Mouse (Mus musculus) limb, embryonic 15.5 days (tissue): ENCODE measurements around the gene Gchfr. TPM values are rescaled to one million over a fixed set of nuclear protein-coding genes. Genes with fewer than 3 reads are reported as not detected.

Source experiments
- ATAC-seq: fragments of 200-750 bp; cut with Nextera tagmentation; 2 replicates; pipeline ENCODE4 v1.8.0; 2017; ENCODE audit warnings: low read depth, moderate TSS enrichment; ENCODE audit not compliant: insufficient number of reproducible peaks, low FRiP score, low TSS enrichment
- H3K27ac ChIP-seq: fragments of 300-500 bp; sonication (generic); 2 replicates; pipeline ENCODE4 v1.5.1; 2015; ENCODE audit warnings: moderate library complexity, mild to moderate bottlenecking, inconsistent platforms
- H3K27me3 ChIP-seq: fragments of 300-500 bp; sonication (generic); 2 replicates; pipeline ENCODE4 v1.6.1; 2015; ENCODE audit warnings: inconsistent platforms
- H3K36me3 ChIP-seq: fragments of 300-500 bp; sonication (generic); 2 replicates; pipeline ENCODE4 v1.6.1; 2015; ENCODE audit warnings: inconsistent platforms
- H3K4me1 ChIP-seq: fragments of 300-500 bp; sonication (generic); 2 replicates; pipeline ENCODE4 v1.6.1; 2015; ENCODE audit warnings: inconsistent platforms
- H3K4me2 ChIP-seq: fragments of 300-500 bp; sonication (generic); 2 replicates; pipeline ENCODE4 v1.6.1; 2015; ENCODE audit warnings: mild to moderate bottlenecking, inconsistent platforms
- H3K4me3 ChIP-seq: fragments of 300-500 bp; sonication (generic); 2 replicates; pipeline ENCODE4 v1.5.1; 2015; ENCODE audit warnings: mild to moderate bottlenecking, inconsistent platforms
- H3K9ac ChIP-seq: fragments of 300-500 bp; sonication (generic); 2 replicates; pipeline ENCODE4 v1.6.1; 2015; ENCODE audit warnings: inconsistent platforms
- H3K9me3 ChIP-seq: fragments of 300-500 bp; sonication (generic); 2 replicates; pipeline ENCODE4 v1.6.1; 2016; ENCODE audit warnings: inconsistent platforms
- WGBS: fragments of 180-500 bp; shearing (Covaris S2); methylation state at CpG from one replicate; pipeline ENCODE4 v1.1.7; 2015; 5-methylcytosine and 5-hydroxymethylcytosine counted together
- polyA plus RNA-seq: library from polyadenylated mRNA; unstranded; fragments of >200 nt; fragmentation: Nextera tagmentation; extraction: Ambion mirVana; gene quantifications from 2 replicates; pipeline ENCODE4 v1.2.1, GENCODE M21; 2015

The Gchfr gene
- polyA plus RNA-seq, 1 experiment from 2014 or later: 17.8 TPM

DNA sequence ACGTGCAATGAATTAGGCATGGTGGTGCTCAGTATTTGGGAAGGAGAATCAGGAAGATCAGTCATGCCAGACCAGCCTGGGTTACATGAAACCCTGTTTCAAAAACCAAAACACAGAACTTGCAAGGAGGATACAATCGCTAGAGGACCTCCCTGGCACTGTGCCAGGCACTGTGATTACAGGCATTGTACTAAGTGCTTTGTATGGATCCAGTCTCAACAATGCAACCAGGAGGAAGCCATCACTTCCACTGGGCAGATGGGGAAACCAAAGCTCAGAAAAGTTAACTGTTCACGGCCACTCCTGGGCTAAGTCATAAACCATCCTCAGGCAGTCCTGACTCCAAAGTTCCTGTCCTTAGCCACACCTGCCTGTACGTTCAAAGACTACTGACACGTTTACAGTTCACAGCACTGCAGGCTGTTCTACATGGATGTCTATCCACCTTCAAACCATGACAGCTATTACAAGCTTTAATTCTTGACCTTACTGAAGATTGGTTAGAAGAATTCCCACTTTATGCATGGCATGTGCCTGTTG, 35.4 kb downstream of the Gchfr start:
- H3K4me2 ChIP-seq: no peak overlapping the region
- no peak overlapping the region for H3K4me3 ChIP-seq
- no peaks in the 10 kb centered on the region for H3K36me3 ChIP-seq
- H3K9me3 ChIP-seq: no peaks in the 10 kb centered on the region
- no peak overlapping the region for H3K9ac ChIP-seq
- WGBS: 47% methylated on average over 5 of the region's 5 CpGs
- ATAC-seq: no peak
- no peaks in the 10 kb centered on the region for H3K27me3 ChIP-seq
- peak overlapping the region; percentile 57 for H3K27ac ChIP-seq
- peaks cover 17% of the 10 kb centered on the region for H3K4me1 ChIP-seq

DNA sequence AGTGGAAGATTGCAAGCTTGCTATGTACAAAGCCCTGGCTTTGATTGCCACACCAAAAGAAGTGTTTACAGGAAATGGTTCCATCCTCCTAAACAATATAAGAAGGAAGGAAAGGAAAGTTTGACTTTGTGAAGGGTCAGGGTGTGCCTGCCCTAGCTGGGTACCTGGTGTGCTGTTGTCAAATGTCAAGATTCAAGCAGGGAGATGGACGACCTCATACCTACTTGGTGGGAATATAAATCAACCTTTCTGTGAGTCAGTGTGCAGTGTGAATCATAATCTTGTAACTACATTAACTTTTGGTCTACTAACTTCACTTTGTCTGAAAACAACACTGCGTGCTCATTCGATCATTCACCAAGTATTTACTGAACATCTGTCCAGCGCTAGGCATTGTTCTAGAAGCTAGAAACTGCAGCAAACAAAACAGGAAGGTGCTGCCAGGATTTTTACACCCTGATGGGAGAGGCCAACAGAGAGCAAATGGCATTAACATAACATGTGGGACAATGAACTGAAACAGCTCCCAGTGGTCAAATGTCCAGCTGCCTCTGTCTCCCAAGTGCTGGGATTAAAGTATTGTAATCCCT, 36.4 kb downstream of the Gchfr start:
- no peak overlapping the region for H3K4me2 ChIP-seq
- no peak overlapping the region for H3K4me3 ChIP-seq
- peaks cover 10% of the 10 kb centered on the region for H3K4me1 ChIP-seq
- H3K27ac ChIP-seq: no peak overlapping the region
- no peak for ATAC-seq
- no peak overlapping the region for H3K9ac ChIP-seq
- H3K36me3 ChIP-seq: no peaks in the 10 kb centered on the region
- 65% methylated on average over 4 of the region's 4 CpGs for WGBS
- H3K27me3 ChIP-seq: no peaks in the 10 kb centered on the region
- no peaks in the 10 kb centered on the region for H3K9me3 ChIP-seq

DNA sequence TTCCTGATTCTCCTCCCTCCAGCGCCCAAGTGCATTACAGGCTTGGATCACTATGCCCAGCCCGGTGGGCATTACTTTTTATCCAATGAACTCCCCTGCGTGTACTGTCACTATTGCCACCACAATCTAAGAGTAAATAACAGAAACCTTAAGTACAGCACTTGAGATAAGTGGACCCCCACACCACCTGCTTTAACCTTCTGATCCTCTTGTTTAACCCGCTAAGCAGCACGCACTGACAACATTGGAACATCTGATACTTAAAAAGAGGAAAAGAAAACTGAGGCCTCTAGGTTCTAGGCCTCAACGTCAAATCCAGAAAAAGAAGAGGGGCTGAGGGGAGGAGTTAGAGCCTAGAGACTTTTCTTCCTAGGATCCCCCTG, 40.4 kb downstream of the Gchfr start:
- WGBS: 18% methylated on average over 6 of the region's 6 CpGs

DNA sequence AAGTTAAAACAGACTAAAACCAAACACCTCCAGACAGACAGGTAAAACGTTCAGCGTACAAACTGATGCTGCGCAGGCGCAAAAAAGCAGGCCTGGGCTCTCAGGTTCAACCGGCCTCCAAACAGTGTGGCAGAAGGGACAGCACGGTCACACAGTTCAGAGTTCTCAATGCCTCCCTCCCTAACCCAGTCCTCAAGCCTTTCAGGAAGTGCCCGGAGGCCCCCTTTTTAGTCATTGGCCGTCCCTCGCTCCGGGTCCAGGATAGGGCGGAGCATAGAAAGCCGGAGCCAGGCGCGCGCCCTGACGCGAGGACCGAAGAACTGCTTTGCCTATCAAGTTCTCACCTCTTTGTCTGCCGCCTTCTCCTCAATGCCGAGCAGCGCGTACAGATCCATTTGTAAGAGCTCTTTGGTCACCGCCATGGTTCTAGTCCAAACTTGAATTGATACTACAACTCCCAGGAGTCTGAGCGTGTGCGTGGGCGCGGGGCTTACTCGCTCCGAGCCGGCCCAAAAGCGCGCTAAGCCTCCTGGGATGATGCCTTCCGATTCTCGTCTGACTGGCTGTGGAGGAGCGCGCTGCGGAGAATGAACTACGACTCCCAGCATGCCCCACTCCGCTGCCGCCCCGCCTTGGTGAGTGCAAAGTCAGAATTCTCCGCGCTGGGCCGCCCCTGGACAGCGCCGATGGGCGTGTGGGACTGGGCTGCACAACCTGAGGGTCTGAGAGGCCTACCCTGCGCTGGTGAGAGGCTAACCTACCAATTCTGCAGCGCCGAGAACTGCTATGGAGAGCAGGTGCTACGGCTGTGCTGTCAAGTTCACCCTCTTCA, 41.0 kb downstream of the Gchfr start, which contains the start of the genes Zfyve19 and Dnajc17:
Gene Zfyve19, plus strand, starts transcription at position 274 of the 832 bp plus-strand sequence.
Gene Dnajc17, minus strand, starts transcription at position 452 of the 832 bp plus-strand sequence.
- Histone ChIP-seq H3K27me3 (no peaks in the 10 kb centered on the region), H3K4me3 (peak within 1 kb of the TSS; percentile 81), H3K9ac (peak within 1 kb of the TSS; percentile 76), H3K36me3 (peaks cover 31% of the 10 kb centered on the region), H3K4me1 (peaks cover 12% of the 10 kb centered on the region), H3K27ac (peak within 1 kb of the TSS; percentile 93), H3K4me2 (peak within 1 kb of the TSS; percentile 62), H3K9me3 (no peaks in the 10 kb centered on the region)
- whole genome bisulfite sequencing: under 1% methylated on average over 51 of the region's 51 CpGs
- peak; percentile 97 for ATAC-seq

More for the DNA sequence above, 40.4 kb downstream of the Gchfr start:
- H3K9ac ChIP-seq: peak overlapping the region; percentile 48
- peak overlapping the region; percentile 81 for H3K4me3 ChIP-seq
- peak overlapping the region; percentile 93 for H3K27ac ChIP-seq
- no peak for ATAC-seq
- H3K4me1 ChIP-seq: peaks cover 12% of the 10 kb centered on the region
- no peaks in the 10 kb centered on the region for H3K9me3 ChIP-seq
- H3K4me2 ChIP-seq: peak overlapping the region; percentile 62
- no peaks in the 10 kb centered on the region for H3K27me3 ChIP-seq
- H3K36me3 ChIP-seq: peaks cover 27% of the 10 kb centered on the region

DNA sequence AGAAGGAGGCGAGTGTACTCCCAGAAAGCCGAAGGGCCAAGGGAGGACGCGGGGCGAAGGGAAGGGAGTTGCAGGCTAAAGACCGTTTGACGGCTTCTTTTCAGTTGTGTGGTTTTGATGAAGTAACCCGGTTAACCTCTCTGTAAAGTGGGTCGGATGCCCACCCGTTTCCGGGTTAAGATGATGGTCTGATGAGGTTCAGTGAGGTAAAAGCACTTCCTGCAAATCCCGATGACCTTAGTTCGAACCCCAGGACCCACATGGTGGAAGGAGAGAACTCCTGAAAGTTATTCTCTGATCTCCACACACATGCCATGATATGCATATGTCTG, 41.6 kb downstream of the Gchfr start:
- Histone ChIP-seq H3K27me3 (no peaks in the 10 kb centered on the region), H3K4me2 (peak overlapping the region; percentile 62), H3K4me3 (peak overlapping the region; percentile 81), H3K27ac (peak overlapping the region; percentile 63; the same call in 1 of the 2 replicates), H3K9me3 (no peaks in the 10 kb centered on the region), H3K9ac (peak overlapping the region; percentile 76), H3K4me1 (peaks cover 12% of the 10 kb centered on the region), H3K36me3 (peaks cover 34% of the 10 kb centered on the region)
- under 1% methylated on average over 13 of the region's 13 CpGs for WGBS
- no peak for ATAC-seq

Other genes starting within 250 kb of the Gchfr start
- gene Chst14, start 241.3 kb upstream of the Gchfr start, polyA plus RNA-seq: 41.2 and 47.0 TPM in 2 replicates
- 24.1 and 26.8 TPM in 2 replicates for gene Ccdc32, start 138.4 kb upstream of the Gchfr start, polyA plus RNA-seq
- gene Rpusd2, start 133.0 kb upstream of the Gchfr start, polyA plus RNA-seq: 2.8 and 4.1 TPM in 2 replicates
- 39.1 and 42.0 TPM in 2 replicates for gene Knl1, start 120.7 kb upstream of the Gchfr start, polyA plus RNA-seq
- gene Rad51, start 55.0 kb upstream of the Gchfr start, polyA plus RNA-seq: 34.1 and 34.9 TPM in 2 replicates
- gene Rmdn3, start 10.7 kb upstream of the Gchfr start, polyA plus RNA-seq: 43.8 and 45.0 TPM in 2 replicates
- 4.7 and 5.3 TPM in 2 replicates for gene Gm14137, start 6.7 kb downstream of the Gchfr start, polyA plus RNA-seq
- gene Zfyve19, start 40.8 kb downstream of the Gchfr start, polyA plus RNA-seq: 52.7 and 57.9 TPM in 2 replicates
- gene Dnajc17, start 41.0 kb downstream of the Gchfr start, polyA plus RNA-seq: 18.5 and 23.1 TPM in 2 replicates
- gene Ppp1r14d, start 62.1 kb downstream of the Gchfr start, polyA plus RNA-seq: 0.24 TPM in 1 of 2 replicates, not detected in the other
- 27.6 and 30.9 TPM in 2 replicates for gene Spint1, start 69.6 kb downstream of the Gchfr start, polyA plus RNA-seq
- gene Rhov, start 103.5 kb downstream of the Gchfr start, polyA plus RNA-seq: 36.8 and 38.6 TPM in 2 replicates
- 17.6 and 19.5 TPM in 2 replicates for gene Vps18, start 121.0 kb downstream of the Gchfr start, polyA plus RNA-seq
- gene Dll4, start 158.0 kb downstream of the Gchfr start, polyA plus RNA-seq: 6.7 and 7.3 TPM in 2 replicates
- gene Chac1, start 183.5 kb downstream of the Gchfr start, polyA plus RNA-seq: 1.1 TPM in 2 replicates